Mouse (Mus musculus) stomach, embryonic 16.5 days (tissue): ENCODE results near the gene March8. TPM values are rescaled to one million over a fixed set of nuclear protein-coding genes. Genes with fewer than 3 reads are reported as not detected.
A peak's percentile ranks its signal among the peaks of the same experiment; 100 is the strongest.

Experiments
- ATAC-seq: fragments of 200-750 bp; cut with Nextera tagmentation; 2 replicates; pipeline ENCODE4 v1.8.0; 2017; ENCODE audit warnings: moderate number of reproducible peaks, moderate TSS enrichment; ENCODE audit not compliant: insufficient read depth, low FRiP score
- H3K27ac ChIP-seq: fragments of 300-500 bp; sonication (generic); 2 replicates; pipeline ENCODE4 v1.5.1; 2014; ENCODE audit warnings: low read length
- H3K27me3 ChIP-seq: fragments of 300-500 bp; sonication (generic); 2 replicates; pipeline ENCODE4 v1.6.1; 2014; ENCODE audit warnings: low read length, control low read depth, mixed read lengths; ENCODE audit not compliant: control insufficient read depth, insufficient read depth
- H3K36me3 ChIP-seq: fragments of 300-500 bp; sonication (generic); 2 replicates; pipeline ENCODE4 v1.6.1; 2014; ENCODE audit warnings: low read length; ENCODE audit not compliant: control insufficient read depth, insufficient read depth
- H3K4me1 ChIP-seq: fragments of 300-500 bp; sonication (generic); 2 replicates; pipeline ENCODE4 v1.6.1; 2014; ENCODE audit warnings: low read length, control low read depth, mixed read lengths; ENCODE audit not compliant: control insufficient read depth, insufficient read depth
- H3K4me2 ChIP-seq: fragments of 300-500 bp; sonication (generic); 2 replicates; pipeline ENCODE4 v1.6.1; 2014; ENCODE audit warnings: low read depth, low read length, mixed read lengths
- H3K4me3 ChIP-seq: fragments of 300-500 bp; sonication (generic); replicated peaks from 2 replicates; pipeline ENCODE4 v1.5.1; 2014; ENCODE audit warnings: mild to moderate bottlenecking, low read length
- H3K9ac ChIP-seq: fragments of 300-500 bp; sonication (generic); 2 replicates; pipeline ENCODE4 v1.6.1; 2014; ENCODE audit warnings: low read length
- H3K9me3 ChIP-seq: fragments of 300-500 bp; sonication (generic); replicated peaks from 2 replicates; pipeline ENCODE4 v1.6.1; 2016; ENCODE audit warnings: low read length, control low read depth; ENCODE audit not compliant: control insufficient read depth
- WGBS: fragments of 180-500 bp; shearing (Covaris S2); extraction: QIAGEN DNeasy Blood & Tissue Kit; methylation state at CpG from one replicate; pipeline ENCODE4 v1.1.7; 2014; 5-methylcytosine and 5-hydroxymethylcytosine counted together
- polyA plus RNA-seq: library from polyadenylated mRNA; unstranded; fragments of >200 nt; fragmentation: Nextera tagmentation; extraction: Ambion mirVana; gene quantifications from 2 replicates; pipeline ENCODE4 v1.2.1, GENCODE M21; 2015

March8 gene
- polyA plus RNA-seq, 1 experiment from 2014 or later, result 31.9 TPM

GRCm38 (mm10) chr6:116419699-116420098 lies 81.9 kb downstream of the March8 start:
- Histone ChIP-seq H3K4me2 (no peak overlapping the region), H3K9ac (no peak overlapping the region), H3K9me3 (no peaks in the 10 kb centered on the region), H3K27me3 (no peaks in the 10 kb centered on the region), H3K4me1 (no peaks in the 10 kb centered on the region), H3K27ac (no peak overlapping the region), H3K4me3 (no peak overlapping the region), H3K36me3 (no peaks in the 10 kb centered on the region)
- ATAC-seq, result 0 out of 2 replicates have a peak, but pooled peaks have one; percentile 14
- WGBS, result 64% methylated on average over 6 of the region's 6 CpGs

DNA sequence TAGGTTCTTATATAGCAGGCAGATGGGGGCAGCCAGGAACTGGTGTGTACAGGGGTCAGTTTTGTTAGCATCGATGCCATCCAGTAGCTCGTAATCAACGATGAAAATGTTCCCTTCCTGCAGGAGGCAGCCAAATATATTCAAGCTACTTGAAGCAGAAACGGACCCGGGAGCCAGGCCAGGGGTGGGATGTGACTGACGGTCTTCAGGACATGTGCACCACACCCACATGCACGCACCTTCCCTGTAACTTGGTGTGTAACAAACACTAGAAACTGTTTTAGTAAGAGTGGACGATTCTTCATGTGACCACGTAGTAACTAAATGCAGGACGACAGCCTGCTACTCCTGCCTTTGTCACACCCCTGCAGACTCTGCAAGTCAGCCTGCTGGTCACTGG lies 82.4 kb downstream of the March8 start:
- ATAC-seq, result no peak

DNA sequence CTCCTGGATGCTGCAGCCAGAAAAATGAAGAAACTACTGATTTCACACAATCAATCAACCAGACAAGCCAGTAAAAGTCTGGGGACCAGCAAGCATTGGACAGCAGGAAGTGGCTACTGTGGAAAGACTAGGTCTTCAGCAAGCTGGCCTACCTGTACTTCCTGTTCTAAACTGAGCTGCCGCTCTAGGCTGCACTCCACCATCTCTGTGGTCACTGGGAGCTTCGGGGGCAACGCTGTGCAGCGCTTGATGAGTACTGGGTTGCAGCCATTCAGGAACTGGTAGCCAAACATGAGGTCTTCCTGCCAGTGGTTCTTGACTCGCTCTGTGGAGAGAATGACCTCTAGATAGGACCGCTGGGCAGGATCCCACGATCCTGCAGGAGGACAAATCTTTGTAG lies 85.2 kb downstream of the March8 start:
- Histone ChIP-seq H3K4me3 (no peak overlapping the region), H3K36me3 (no peaks in the 10 kb centered on the region), H3K4me2 (no peak overlapping the region), H3K27ac (no peak overlapping the region), H3K27me3 (no peaks in the 10 kb centered on the region), H3K4me1 (no peaks in the 10 kb centered on the region), H3K9ac (no peak overlapping the region), H3K9me3 (no peaks in the 10 kb centered on the region)
- WGBS, result 86% methylated on average over 7 of the region's 7 CpGs
- no peak for ATAC-seq

More for the DNA sequence above, 82.4 kb downstream of the March8 start:
- no peaks in the 10 kb centered on the region for H3K36me3 ChIP-seq
- H3K27me3 ChIP-seq, result no peaks in the 10 kb centered on the region
- H3K9me3 ChIP-seq, result no peaks in the 10 kb centered on the region
- no peaks in the 10 kb centered on the region for H3K4me1 ChIP-seq
- no peak overlapping the region for H3K4me3 ChIP-seq
- H3K4me2 ChIP-seq, result no peak overlapping the region
- no peak overlapping the region for H3K27ac ChIP-seq
- WGBS, result 74% methylated on average over 10 of the region's 10 CpGs
- no peak overlapping the region for H3K9ac ChIP-seq

DNA sequence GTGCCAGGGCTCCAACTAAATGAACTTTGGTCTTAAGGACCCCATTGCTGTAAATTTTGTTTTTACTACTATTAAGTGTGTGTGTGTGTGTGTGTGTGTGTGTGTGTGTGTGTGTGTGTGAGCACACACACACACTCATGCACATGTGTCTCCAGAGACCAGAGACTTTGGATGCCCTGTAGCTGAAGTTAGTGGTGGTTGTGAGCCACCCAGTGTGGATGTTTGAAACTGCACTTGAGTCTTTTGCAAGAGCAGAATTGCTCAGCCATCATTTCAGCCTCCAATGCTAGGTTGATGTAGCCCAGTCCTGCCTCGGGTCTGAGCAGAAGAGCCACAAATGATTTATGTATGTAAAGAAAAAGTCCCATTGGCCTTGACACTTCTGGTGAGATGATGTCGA lies 85.8 kb downstream of the March8 start:
- Histone ChIP-seq H3K27ac (no peak overlapping the region), H3K9ac (no peak overlapping the region), H3K36me3 (no peaks in the 10 kb centered on the region), H3K4me1 (no peaks in the 10 kb centered on the region), H3K4me3 (no peak overlapping the region), H3K4me2 (no peak overlapping the region), H3K27me3 (no peaks in the 10 kb centered on the region), H3K9me3 (no peaks in the 10 kb centered on the region)
- WGBS, result 47% methylated on average over 2 of the region's 2 CpGs
- ATAC-seq, result no peak

GRCm38 (mm10) chr6:116427552-116427951 lies 89.7 kb downstream of the March8 start:
- WGBS, result 79% methylated on average over 3 of the region's 3 CpGs
- no peak overlapping the region for H3K4me3 ChIP-seq

GRCm38 (mm10) chr6:116428282-116428681 lies 90.5 kb downstream of the March8 start:
- 57% methylated on average over 5 of the region's 5 CpGs for WGBS
- H3K36me3 ChIP-seq, result no peaks in the 10 kb centered on the region
- no peak overlapping the region for H3K4me2 ChIP-seq
- no peaks in the 10 kb centered on the region for H3K27me3 ChIP-seq
- H3K9ac ChIP-seq, result no peak overlapping the region
- no peak for ATAC-seq
- H3K9me3 ChIP-seq, result 0 out of 2 replicates have a peak, but pooled peaks cover 3% of the 10 kb centered on the region
- H3K4me1 ChIP-seq, result no peaks in the 10 kb centered on the region
- H3K27ac ChIP-seq, result no peak overlapping the region
- no peak overlapping the region for H3K4me3 ChIP-seq

More at GRCm38 (mm10) chr6:116427552-116427951, 89.7 kb downstream of the March8 start:
- Histone ChIP-seq H3K27ac (no peak overlapping the region), H3K36me3 (no peaks in the 10 kb centered on the region), H3K27me3 (no peaks in the 10 kb centered on the region), H3K4me1 (no peaks in the 10 kb centered on the region), H3K9me3 (0 out of 2 replicates have a peak, but pooled peaks cover 3% of the 10 kb centered on the region), H3K4me2 (no peak overlapping the region), H3K9ac (no peak overlapping the region)
- ATAC-seq, result no peak

GRCm38 (mm10) chr6:116438864-116439263 lies 101.0 kb downstream of the March8 start:
- ATAC-seq, result no peak
- Histone ChIP-seq H3K9ac (no peak overlapping the region), H3K9me3 (no peaks in the 10 kb centered on the region), H3K4me1 (no peaks in the 10 kb centered on the region), H3K36me3 (no peaks in the 10 kb centered on the region), H3K27ac (no peak overlapping the region), H3K4me2 (no peak overlapping the region), H3K27me3 (no peaks in the 10 kb centered on the region; the same call in 1 of the 2 replicates), H3K4me3 (no peak overlapping the region)
- 76% methylated on average over 6 of the region's 6 CpGs for WGBS

GRCm38 (mm10) chr6:116439531-116439930 lies 101.7 kb downstream of the March8 start:
- Histone ChIP-seq H3K9me3 (no peaks in the 10 kb centered on the region), H3K4me1 (no peaks in the 10 kb centered on the region), H3K27ac (no peak overlapping the region), H3K4me2 (no peak overlapping the region), H3K27me3 (no peaks in the 10 kb centered on the region; the same call in 1 of the 2 replicates), H3K4me3 (no peak overlapping the region), H3K9ac (no peak overlapping the region), H3K36me3 (no peaks in the 10 kb centered on the region)
- ATAC-seq, result no peak
- 87% methylated on average over 6 of the region's 6 CpGs for WGBS

- no peak overlapping the region for H3K4me2 ChIP-seq
- H3K9me3 ChIP-seq, result no peaks in the 10 kb centered on the region
- ATAC-seq, result no peak
- H3K4me1 ChIP-seq, result no peaks in the 10 kb centered on the region
- no peaks in the 10 kb centered on the region for H3K36me3 ChIP-seq
- no peak overlapping the region for H3K4me3 ChIP-seq
- H3K27ac ChIP-seq, result no peak overlapping the region
- 69% methylated on average over 4 of the region's 4 CpGs for WGBS
- no peaks in the 10 kb centered on the region; the same call in 1 of the 2 replicates for H3K27me3 ChIP-seq
- no peak overlapping the region for H3K9ac ChIP-seq
Measured at GRCm38 (mm10) chr6:116440447-116440846, 102.6 kb downstream of the March8 start.
